Mouse (Mus musculus) embryonic facial prominence, embryonic 11.5 days (tissue): ENCODE data around the gene Elk3. TPM values are rescaled to one million over a fixed set of nuclear protein-coding genes. Genes with fewer than 3 reads are reported as not detected.
A peak's percentile ranks its signal among the peaks of the same experiment; 100 is the strongest.

Experiments used
- ATAC-seq: fragments of 200-750 bp; cut with Nextera tagmentation; replicated peaks from 2 replicates; pipeline ENCODE4 v1.8.0; 2017; ENCODE audit warnings: low read depth; ENCODE audit not compliant: insufficient number of reproducible peaks, low FRiP score, low TSS enrichment
- DNase-seq: peaks from one replicate; pipeline ENCODE4 v3.0.0-alpha.2; 2015; ENCODE audit warnings: low spot score
- H3K27ac ChIP-seq: fragments of 300-500 bp; sonication (generic); replicated peaks from 2 replicates; pipeline ENCODE4 v1.5.1; 2014; ENCODE audit warnings: mild to moderate bottlenecking, low read depth, low read length, control low read depth
- H3K27me3 ChIP-seq: fragments of 300-500 bp; sonication (generic); 2 replicates; pipeline ENCODE4 v1.6.1; 2014; ENCODE audit warnings: mild to moderate bottlenecking, low read length, moderate library complexity, mixed read lengths; ENCODE audit not compliant: control insufficient read depth, insufficient read depth
- H3K36me3 ChIP-seq: fragments of 300-500 bp; sonication (generic); replicated peaks from 2 replicates; pipeline ENCODE4 v1.6.1; 2014; ENCODE audit warnings: low read depth, mild to moderate bottlenecking, low read length, moderate library complexity, mixed read lengths; ENCODE audit not compliant: control insufficient read depth, insufficient read depth
- H3K4me1 ChIP-seq: fragments of 300-500 bp; sonication (generic); 2 replicates; pipeline ENCODE4 v1.6.1; 2014; ENCODE audit warnings: low read length, mixed read lengths; ENCODE audit not compliant: control insufficient read depth, insufficient read depth
- H3K4me2 ChIP-seq: fragments of 300-500 bp; sonication (generic); 2 replicates; pipeline ENCODE4 v1.6.1; 2014; ENCODE audit warnings: low read depth, mild to moderate bottlenecking, control low read depth, low read length, moderate library complexity
- H3K4me3 ChIP-seq: fragments of 300-500 bp; sonication (generic); 2 replicates; pipeline ENCODE4 v1.5.1; 2014; ENCODE audit warnings: low read depth, low read length, control low read depth
- H3K9ac ChIP-seq: fragments of 300-500 bp; sonication (generic); replicated peaks from 2 replicates; pipeline ENCODE4 v1.6.1; 2014; ENCODE audit warnings: mild to moderate bottlenecking, control low read depth, low read length
- H3K9me3 ChIP-seq: fragments of 300-500 bp; sonication (generic); replicated peaks from 2 replicates; pipeline ENCODE4 v1.6.1; 2016; ENCODE audit warnings: mild to moderate bottlenecking, low read length, inconsistent platforms, mixed read lengths; ENCODE audit not compliant: control insufficient read depth
- WGBS: fragments of 180-500 bp; shearing (Covaris S2); extraction: QIAGEN DNeasy Blood & Tissue Kit; methylation state at CpG from one replicate; pipeline ENCODE4 v1.1.7; 2014; 5-methylcytosine and 5-hydroxymethylcytosine counted together
- polyA plus RNA-seq: library from polyadenylated mRNA; unstranded; fragments of >200 nt; fragmentation: Nextera tagmentation; extraction: Ambion mirVana; gene quantifications from 2 replicates; pipeline ENCODE4 v1.2.1, GENCODE M21; 2014

Gene Elk3
- polyA plus RNA-seq, 1 experiment from 2014 or later = 34.0 TPM

DNA sequence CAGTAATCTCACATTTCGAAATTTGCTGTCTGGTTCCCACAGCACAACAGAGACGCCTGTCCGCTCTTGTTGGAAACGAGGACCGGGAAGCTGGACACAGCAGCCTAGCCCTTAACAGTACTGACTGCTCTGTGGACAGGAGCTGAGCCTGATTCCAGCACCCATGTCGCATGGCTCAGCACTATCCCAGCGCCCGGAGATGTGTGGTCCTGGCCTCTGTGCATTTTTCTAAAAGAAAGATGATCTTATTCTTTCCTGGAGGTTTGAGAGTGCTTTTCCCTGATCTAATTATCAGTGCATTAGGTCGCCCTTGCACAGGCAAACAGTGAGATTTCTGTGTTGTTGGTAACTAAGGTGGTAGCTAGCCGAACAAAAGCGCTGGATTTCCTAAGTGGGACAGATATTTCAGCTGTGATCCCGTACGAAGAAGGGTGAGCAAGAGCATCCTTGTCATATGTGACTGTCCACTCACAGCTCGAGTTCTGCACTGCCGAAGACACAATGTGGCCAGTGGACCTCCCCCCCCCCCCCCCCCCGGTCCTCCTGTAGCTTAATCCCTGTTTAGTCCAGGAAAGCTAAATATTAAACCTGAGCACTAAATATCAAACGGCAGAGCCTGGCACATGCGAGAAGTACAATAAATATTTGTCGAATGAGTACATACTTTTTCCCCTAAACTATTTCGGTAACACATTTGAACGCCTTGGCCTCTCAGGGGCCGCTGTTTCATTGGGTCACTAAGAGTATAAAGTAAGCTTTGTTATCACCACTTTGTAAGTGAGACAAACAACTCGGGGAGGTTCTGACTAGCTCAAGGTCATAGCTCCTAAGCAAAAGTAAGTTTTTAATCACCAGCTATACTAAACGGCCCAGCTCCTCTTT lies 60.3 kb downstream of the Elk3 start:
- ATAC-seq (no peak), DNase-seq (no peak)
- Histone ChIP-seq H3K27ac (no peak overlapping the region), H3K4me3 (no peak overlapping the region), H3K4me2 (no peak overlapping the region), H3K9me3 (no peaks in the 10 kb centered on the region), H3K36me3 (no peaks in the 10 kb centered on the region), H3K9ac (no peak overlapping the region), H3K27me3 (no peaks in the 10 kb centered on the region), H3K4me1 (no peaks in the 10 kb centered on the region)
- 81% methylated on average over 24 of the region's 24 CpGs for WGBS

DNA sequence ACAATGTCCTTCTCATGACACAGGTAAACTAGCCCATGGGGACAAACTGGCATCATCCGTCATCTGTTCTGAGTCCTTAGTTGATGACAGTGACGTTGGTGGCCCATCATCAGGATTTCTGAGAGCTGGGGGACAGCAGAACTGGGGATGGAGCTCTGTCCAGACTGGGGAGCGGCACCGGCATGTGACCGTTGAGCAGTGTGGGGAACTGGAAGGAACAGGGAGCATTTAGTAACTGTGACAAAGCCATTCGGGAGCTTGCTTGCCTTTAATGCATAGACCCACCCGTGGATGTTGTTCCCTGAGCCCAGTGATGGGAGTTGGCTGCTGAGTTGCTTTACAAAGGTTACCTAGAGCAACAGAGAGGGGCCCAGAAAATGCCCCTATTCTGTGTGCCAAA lies 61.0 kb downstream of the Elk3 start:
- Histone ChIP-seq H3K4me2 (no peak overlapping the region), H3K27me3 (no peaks in the 10 kb centered on the region), H3K9me3 (no peaks in the 10 kb centered on the region), H3K9ac (no peak overlapping the region), H3K27ac (no peak overlapping the region), H3K4me1 (no peaks in the 10 kb centered on the region), H3K36me3 (no peaks in the 10 kb centered on the region), H3K4me3 (no peak overlapping the region)
- ATAC-seq (no peak), DNase-seq (no peak)
- WGBS = 74% methylated on average over 7 of the region's 7 CpGs

DNA sequence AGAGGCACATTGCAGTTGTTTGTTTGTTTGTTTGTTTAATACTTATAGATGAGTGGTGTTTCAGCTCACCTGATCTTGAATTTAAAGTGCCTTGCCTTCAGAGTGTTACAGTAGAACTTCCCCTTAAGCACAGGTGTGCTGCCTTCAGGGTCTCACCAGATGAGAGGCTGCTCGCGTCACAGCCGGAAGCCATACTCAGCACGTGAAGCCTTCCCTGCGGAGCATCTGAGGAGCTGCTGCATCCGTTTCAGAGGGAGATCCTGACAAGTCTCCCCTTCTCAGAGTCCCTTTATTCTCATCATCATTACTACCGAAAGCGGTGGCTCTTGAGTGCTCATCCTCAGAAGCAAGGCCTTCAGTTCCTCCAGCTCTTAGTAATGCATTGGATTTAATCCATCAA lies 62.5 kb downstream of the Elk3 start:
- ATAC-seq = no peak
- WGBS = 72% methylated on average over 8 of the region's 8 CpGs

DNA sequence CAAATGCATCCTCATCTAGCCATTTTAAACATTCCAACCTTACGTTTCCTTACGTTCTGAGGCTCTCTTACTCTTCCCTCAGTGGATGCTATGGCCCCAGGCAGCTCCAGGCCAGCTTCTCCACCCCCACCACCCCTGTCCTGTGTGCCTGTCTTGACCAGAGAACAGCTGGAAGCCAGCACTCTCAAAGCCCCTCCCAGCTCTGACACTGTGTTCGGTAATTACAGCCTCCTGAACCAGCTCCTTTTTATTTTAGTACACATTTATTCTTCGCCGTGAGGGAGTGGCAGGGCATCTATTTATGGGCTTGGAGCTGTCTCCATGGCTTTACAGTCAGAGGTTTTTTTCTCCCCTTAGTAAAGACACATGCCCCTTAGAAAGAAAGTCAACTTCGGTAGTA lies 63.0 kb downstream of the Elk3 start:
- Histone ChIP-seq H3K4me2 (no peak overlapping the region), H3K9ac (no peak overlapping the region), H3K4me3 (no peak overlapping the region), H3K27ac (no peak overlapping the region), H3K4me1 (no peaks in the 10 kb centered on the region), H3K36me3 (no peaks in the 10 kb centered on the region), H3K9me3 (no peaks in the 10 kb centered on the region), H3K27me3 (no peaks in the 10 kb centered on the region)
- 0 out of 2 replicates have a peak, but pooled peaks have one; percentile 50 for ATAC-seq
- 51% methylated on average over 6 of the region's 6 CpGs for WGBS
- no peak for DNase-seq

More for the DNA sequence above, 62.5 kb downstream of the Elk3 start:
- Histone ChIP-seq H3K4me2 (no peak overlapping the region), H3K4me1 (no peaks in the 10 kb centered on the region), H3K27me3 (no peaks in the 10 kb centered on the region), H3K36me3 (no peaks in the 10 kb centered on the region), H3K9ac (no peak overlapping the region), H3K9me3 (no peaks in the 10 kb centered on the region), H3K27ac (no peak overlapping the region), H3K4me3 (no peak overlapping the region)
- DNase-seq = no peak

DNA sequence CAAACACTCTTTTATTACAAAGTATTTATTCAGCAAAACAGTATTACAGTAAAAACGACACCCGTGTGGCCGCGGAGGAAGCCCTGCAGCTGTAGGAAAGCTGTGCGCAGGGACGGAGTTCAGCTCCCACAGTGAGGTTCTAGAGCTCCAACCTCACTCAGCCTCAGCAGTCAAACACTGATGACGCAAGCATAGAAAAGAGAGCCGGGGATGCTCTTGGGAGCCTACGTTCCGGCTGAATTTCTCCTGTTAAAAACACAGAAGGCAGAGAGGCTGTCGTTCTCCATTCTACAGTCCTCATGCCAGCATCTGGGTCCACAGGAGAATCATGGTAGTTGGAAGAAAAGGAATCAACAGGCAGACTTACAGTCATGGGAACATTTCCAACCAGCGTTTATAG lies 63.5 kb downstream of the Elk3 start:
- 87% methylated on average over 12 of the region's 12 CpGs for WGBS
- Histone ChIP-seq H3K4me3 (no peak overlapping the region), H3K27me3 (no peaks in the 10 kb centered on the region), H3K4me1 (no peaks in the 10 kb centered on the region), H3K36me3 (no peaks in the 10 kb centered on the region), H3K27ac (no peak overlapping the region), H3K9me3 (no peaks in the 10 kb centered on the region), H3K9ac (no peak overlapping the region), H3K4me2 (no peak overlapping the region)
- no peak for ATAC-seq
- no peak for DNase-seq

DNA sequence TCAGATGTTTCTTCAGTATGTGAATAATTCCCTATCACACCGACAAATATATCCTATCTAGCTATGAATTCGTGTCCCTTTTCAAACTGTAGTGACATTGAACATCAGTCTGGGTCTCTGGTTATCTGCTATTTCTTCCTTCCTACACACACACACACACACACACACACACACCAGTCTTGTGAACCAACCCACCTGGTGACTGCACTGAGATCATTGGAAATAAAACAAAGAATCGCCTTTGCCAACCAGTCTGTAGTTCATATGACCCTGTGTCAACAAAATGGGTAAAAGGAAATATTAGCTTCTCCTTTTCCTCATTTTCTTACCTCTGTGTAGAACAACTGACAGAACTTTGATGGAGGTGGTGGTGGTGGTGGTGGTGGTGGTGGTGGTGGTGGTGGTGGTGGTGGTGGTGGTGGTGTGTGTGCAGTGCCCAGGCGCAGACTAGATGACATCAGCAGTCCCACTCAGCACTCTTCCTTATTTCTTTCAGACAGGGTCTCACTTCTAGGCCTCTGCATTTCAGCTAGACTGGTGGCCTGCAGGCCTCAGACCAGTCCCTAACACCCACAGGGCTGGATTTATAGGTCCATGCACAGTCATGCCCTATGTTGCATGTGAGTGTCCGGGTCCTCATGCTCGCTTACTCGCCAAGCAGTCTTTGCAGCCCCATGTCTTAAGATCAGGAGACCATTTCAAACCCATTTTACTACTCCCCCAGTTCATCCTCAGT lies 64.6 kb downstream of the Elk3 start:
- ATAC-seq = no peak
- H3K4me1 ChIP-seq = no peaks in the 10 kb centered on the region
- no peak overlapping the region for H3K9ac ChIP-seq
- no peak overlapping the region for H3K4me3 ChIP-seq
- no peaks in the 10 kb centered on the region for H3K27me3 ChIP-seq
- no peak overlapping the region for H3K4me2 ChIP-seq
- 94% methylated on average over 7 of the region's 7 CpGs for WGBS
- no peaks in the 10 kb centered on the region for H3K9me3 ChIP-seq
- DNase-seq = no peak
- no peak overlapping the region for H3K27ac ChIP-seq
- no peaks in the 10 kb centered on the region for H3K36me3 ChIP-seq

DNA sequence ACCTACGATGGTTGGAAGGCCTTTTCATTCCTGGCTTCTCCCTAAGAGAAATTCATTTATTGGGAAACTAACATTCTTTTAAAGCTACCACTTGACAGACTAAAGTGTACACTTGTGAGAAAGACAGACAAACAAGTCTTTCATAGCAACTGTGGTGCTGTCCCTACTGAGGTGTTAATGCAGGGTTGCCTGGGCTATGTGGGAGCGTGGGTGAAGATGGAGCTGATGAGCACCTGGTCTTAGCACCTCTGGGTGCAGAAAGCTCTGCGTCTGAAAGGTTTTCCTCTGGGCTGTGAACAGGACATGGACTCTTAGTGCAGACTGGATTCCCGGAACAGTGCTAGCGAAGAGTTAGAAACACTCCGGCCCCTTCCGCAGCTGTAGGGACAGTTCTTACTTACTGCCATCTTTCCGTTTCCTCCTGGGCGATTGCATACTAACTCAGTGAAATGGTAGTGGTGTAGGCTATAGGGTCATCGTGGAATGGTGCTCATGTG lies 66.7 kb downstream of the Elk3 start:
- Histone ChIP-seq H3K36me3 (peaks cover under 1% of the 10 kb centered on the region; the same call in 1 of the 2 replicates), H3K9me3 (no peaks in the 10 kb centered on the region), H3K4me1 (no peaks in the 10 kb centered on the region), H3K4me3 (no peak overlapping the region), H3K9ac (no peak overlapping the region), H3K27ac (no peak overlapping the region), H3K27me3 (no peaks in the 10 kb centered on the region), H3K4me2 (no peak overlapping the region)
- ATAC-seq = no peak
- no peak for DNase-seq
- WGBS = 81% methylated on average over 10 of the region's 10 CpGs

DNA sequence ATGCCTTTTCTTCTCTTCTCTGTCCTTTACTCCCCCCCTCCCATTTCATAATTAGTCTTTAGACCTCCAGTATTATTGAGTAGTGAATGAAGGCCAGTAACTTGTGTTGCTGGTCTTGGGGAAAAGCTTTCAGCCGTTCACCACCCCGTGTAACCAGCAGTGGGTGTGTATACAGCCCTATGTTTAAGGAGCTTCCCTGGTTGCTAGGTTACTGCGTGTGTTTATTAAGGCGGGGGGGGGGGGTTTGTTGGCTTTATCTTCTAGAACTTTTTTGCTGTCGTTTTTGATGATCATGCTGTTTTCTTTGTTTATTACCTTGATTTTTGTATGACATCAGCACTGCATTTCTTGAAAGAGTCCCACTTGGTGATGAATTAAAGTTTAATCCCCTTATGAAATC lies 68.1 kb downstream of the Elk3 start:
- H3K4me1 ChIP-seq = no peaks in the 10 kb centered on the region
- H3K4me2 ChIP-seq = no peak overlapping the region
- H3K27ac ChIP-seq = no peak overlapping the region
- DNase-seq (peak; percentile 25), ATAC-seq (no peak)
- 11% methylated on average over 5 of the region's 5 CpGs for whole genome bisulfite sequencing
- no peak overlapping the region for H3K4me3 ChIP-seq
- H3K9ac ChIP-seq = no peak overlapping the region
- H3K27me3 ChIP-seq = no peaks in the 10 kb centered on the region
- no peaks in the 10 kb centered on the region for H3K9me3 ChIP-seq
- peaks cover 3% of the 10 kb centered on the region for H3K36me3 ChIP-seq
